Mouse (Mus musculus) hematopoietic stem cell, adult 5-6 weeks (primary cell): ENCODE data around the gene Hmcn1. TPM values are rescaled to one million over a fixed set of nuclear protein-coding genes. Genes with fewer than 3 reads are reported as not detected.

Experiments
- ATAC-seq, 2 experiments: fragments of 125-278 bp in 1 of 2; replicated peaks in 1 of 2; 2 replicates each; pipeline ENCODE4 v1.8.0; 2016 to 2017; ENCODE audit warnings: inconsistent platforms in 2 of 2, mild to moderate bottlenecking in 2 of 2, moderate number of reproducible peaks in 2 of 2, low read depth in 1 of 2, moderate TSS enrichment in 1 of 2; ENCODE audit not compliant: low FRiP score in 2 of 2, poor library complexity in 2 of 2, severe bottlenecking in 2 of 2, insufficient read depth in 1 of 2, low TSS enrichment in 1 of 2
- total RNA-seq: library from RNA; stranded (forward); fragments of 172-1452, 232-1000 nt; gene quantifications from 2 replicates; pipeline ENCODE4 v1.2.3, GENCODE M21; 2017

The Hmcn1 gene
- total RNA-seq, 1 experiment from 2014 or later = 0.05 TPM

DNA sequence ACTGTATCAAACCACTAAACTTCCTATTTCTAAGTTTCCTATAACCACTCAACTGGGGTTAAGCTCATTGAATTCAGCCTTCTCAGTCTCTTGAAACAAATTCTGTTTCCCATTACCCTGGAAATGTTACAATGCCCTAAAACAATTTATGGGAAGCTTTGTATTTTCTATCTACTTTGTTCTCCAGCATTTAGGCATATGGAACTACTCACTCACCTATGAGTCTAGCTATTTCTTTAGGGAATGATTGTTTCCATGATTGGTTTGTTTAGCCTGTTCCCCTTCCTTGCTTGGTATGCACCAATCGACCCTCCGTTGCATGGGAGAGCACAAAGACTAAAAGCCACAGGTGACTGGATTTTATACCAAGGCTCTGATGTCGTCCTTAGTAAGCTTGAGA, 446.8 kb downstream of the Hmcn1 start:
- ATAC-seq = no peak

DNA sequence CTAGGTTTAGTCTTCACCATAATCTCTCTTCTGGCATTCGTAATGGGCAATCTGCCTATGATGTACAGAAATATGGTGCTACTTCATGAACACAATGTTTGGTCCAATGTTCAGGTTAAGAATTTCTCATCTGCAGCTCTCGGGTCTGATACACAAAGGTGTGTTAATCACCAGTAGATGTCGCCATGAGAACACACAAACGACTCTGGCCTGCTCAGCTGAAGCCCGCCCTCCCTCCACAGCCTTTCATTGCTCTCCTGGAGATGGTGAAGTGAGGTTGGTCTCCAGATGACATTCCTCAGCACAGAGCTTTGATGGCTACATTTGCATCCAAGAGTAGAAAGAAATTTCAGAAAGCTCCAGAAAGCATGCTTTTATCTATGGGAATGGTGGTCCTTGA, 453.0 kb downstream of the Hmcn1 start:
- ATAC-seq = peak; percentile 76 to 87

DNA sequence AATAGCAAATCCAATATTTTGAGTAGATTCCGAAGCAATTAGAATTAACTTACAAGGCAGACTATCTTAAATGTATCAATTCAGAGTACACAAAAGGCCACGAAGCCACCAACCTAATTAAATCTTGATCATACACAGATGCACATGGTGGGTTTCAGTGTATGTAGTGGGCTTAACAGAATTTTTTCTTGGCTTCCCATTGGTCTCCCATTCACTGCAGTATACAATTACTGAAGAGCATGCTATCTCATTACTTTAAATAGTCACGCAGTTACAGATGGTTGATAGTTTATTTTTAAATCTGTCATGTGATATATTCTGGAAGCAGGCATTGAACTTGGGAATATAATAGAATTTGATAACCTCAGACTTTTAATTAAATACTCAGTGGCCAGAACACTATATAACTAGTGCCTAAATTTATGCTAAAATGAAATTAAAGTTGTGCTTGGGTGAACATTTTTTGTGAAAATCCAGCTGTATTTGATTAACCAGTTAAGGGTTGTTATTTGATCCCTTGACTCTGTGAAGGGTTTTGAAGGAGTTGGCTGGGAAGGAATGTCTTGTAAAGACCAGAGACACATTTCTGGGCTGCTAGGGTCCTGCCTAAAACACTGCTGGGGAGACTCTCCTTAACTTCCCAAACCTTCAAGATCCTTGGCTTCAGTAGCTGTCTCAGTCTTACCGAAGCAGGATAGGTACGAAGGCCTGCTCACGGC, 455.7 kb downstream of the Hmcn1 start:
- no peak for ATAC-seq

DNA sequence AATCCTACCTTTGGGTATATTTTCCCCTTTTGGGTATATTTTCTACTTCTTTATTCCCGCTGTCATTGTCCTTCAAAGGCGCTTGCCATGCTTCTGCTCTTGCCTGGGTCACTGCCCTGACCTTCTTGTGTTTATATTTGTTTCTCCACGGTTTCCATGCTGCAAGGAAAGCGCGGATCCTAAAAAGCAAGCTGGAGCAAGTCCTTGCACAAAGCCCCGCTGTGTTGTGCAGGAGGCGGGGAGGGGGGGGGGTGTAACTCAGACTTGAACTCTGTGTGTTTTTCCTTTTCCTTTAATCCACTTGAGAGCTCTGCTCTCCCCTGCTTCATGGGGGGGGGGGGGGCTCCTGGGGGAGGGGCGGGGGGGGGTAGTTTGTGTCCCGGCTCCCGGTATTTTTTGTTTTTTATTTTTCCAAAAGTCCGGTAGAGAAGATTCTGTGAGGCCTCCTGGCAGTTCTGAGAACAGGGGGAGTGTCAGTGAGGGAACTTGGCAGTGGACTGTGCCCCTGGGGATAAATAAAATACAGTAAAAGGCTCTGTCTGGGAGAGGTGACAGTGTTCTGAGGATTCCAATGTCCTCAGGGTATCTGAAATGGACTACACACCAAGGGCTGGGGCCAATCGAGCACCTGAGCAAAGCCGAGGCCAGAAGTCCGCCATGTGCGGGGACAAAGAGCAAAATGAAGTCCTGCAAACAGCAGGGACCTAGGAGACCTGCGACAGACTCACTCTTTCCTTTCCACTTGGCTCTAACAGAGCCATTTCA, 457.3 kb downstream of the Hmcn1 start:
- ATAC-seq = no peak

DNA sequence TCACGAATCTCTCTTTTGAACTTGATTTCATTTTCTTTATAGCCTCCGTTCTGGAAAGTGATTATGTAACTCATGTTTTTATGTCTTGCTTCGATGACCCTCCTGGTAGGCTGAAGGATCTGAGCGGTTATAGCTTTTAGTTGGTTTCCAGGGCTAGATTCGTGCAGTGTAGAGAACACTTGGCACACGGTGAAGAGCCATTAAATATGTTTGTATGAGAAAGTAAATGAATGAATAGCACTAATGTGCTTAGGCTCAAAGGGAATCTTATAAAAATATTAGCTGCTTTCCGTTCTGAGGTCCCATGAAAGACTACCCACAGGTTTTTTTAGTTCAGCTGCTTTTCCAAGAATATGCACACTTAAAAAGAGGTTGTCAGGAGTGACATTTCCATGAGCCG, 458.6 kb downstream of the Hmcn1 start:
- no peak for ATAC-seq

DNA sequence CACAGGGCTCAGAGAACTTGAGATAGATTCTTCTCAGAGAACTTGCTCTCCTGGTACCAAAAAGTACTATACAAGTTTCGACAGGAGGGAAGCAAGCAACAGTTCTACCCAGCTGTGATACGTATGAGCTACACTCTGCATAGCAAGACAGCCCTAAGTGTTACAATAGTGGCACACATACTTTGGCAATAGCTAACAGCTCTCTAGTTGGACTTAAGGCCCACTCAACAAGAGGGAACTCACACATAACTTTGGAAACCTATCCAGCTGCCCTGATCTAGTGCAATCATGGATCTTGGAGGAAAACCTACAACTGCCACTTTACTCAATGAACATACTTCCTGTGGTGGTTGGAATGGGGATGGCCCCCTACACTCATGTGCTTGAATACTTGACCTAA, 480.2 kb downstream of the Hmcn1 start:
- no peak for ATAC-seq

Other genes starting within 250 kb of the Hmcn1 start
- gene Gm47985, start 189.1 kb upstream of the Hmcn1 start, total RNA-seq = not detected in 2 replicates
- gene Gm8947, start 198.9 kb upstream of the Hmcn1 start, total RNA-seq = not detected in 2 replicates
- not detected in 2 replicates for gene Gm47995, start 205.0 kb upstream of the Hmcn1 start, total RNA-seq
- gene 3110040M04Rik, start 210.7 kb upstream of the Hmcn1 start, total RNA-seq = not detected in 2 replicates
- gene Gm47996, start 216.7 kb upstream of the Hmcn1 start, total RNA-seq = 0.25 TPM in 1 of 2 replicates, not detected in the other